Mouse (Mus musculus) heart, embryonic 14.5 days (tissue): ENCODE data around the gene Rnaset2a. TPM values are rescaled to one million over a fixed set of nuclear protein-coding genes. Genes with fewer than 3 reads are reported as not detected.
"Not testable (repeated sequence)": the region's sequence is repeated elsewhere in the genome, so short reads cannot be mapped to it uniquely, and the experiment has no call there.

Experiments
- ATAC-seq: fragments of 200-750 bp; cut with Nextera tagmentation; 2 replicates; pipeline ENCODE4 v1.8.0; 2017; ENCODE audit warnings: low read depth, moderate TSS enrichment; ENCODE audit not compliant: insufficient number of reproducible peaks, insufficient read depth, low FRiP score
- H3K27ac ChIP-seq, 2 experiments: fragments of 200-500 bp in 1 of 2; fragments of 300-500 bp in 1 of 2; sonication (generic) in 1 of 2; replicated peaks in 1 of 2; 2 replicates each; pipeline ENCODE4 v1.5.1; 2012 to 2014; ENCODE audit warnings: low read depth in 2 of 2, low read length in 2 of 2, control low read depth in 1 of 2, mild to moderate bottlenecking in 1 of 2, mixed read lengths in 1 of 2; ENCODE audit not compliant: control insufficient read depth in 1 of 2, insufficient read depth in 1 of 2
- H3K27me3 ChIP-seq: fragments of 300-500 bp; sonication (generic); 2 replicates; pipeline ENCODE4 v1.6.1; 2014; ENCODE audit warnings: mild to moderate bottlenecking, low read length, control low read depth; ENCODE audit not compliant: control insufficient read depth, insufficient read depth
- H3K36me3 ChIP-seq: fragments of 300-500 bp; sonication (generic); 2 replicates; pipeline ENCODE4 v1.6.1; 2014; ENCODE audit warnings: mild to moderate bottlenecking, control low read depth, low read length, mixed read lengths; ENCODE audit not compliant: control insufficient read depth, insufficient read depth
- H3K4me1 ChIP-seq, 2 experiments: fragments of 200-500 bp in 1 of 2; fragments of 300-500 bp in 1 of 2; sonication (generic) in 1 of 2; 2 replicates each; pipeline ENCODE4 v1.6.1; 2012 to 2014; ENCODE audit warnings: low read length in 2 of 2, control low read depth in 1 of 2, mixed read lengths in 1 of 2; ENCODE audit not compliant: control insufficient read depth in 2 of 2, insufficient read depth in 2 of 2
- H3K4me2 ChIP-seq: fragments of 300-500 bp; sonication (generic); 2 replicates; pipeline ENCODE4 v1.6.1; 2014; ENCODE audit warnings: mild to moderate bottlenecking, low read length
- H3K4me3 ChIP-seq, 2 experiments: fragments of 200-500 bp in 1 of 2; fragments of 300-500 bp in 1 of 2; sonication (generic) in 1 of 2; 2 replicates each; pipeline ENCODE4 v1.5.1; 2012 to 2014; ENCODE audit warnings: low read length in 2 of 2, mild to moderate bottlenecking in 2 of 2, control low read depth in 1 of 2, low read depth in 1 of 2, moderate library complexity in 1 of 2; ENCODE audit not compliant: control insufficient read depth in 1 of 2, insufficient read depth in 1 of 2
- H3K9ac ChIP-seq: fragments of 300-500 bp; sonication (generic); 2 replicates; pipeline ENCODE4 v1.6.1; 2014; ENCODE audit warnings: mild to moderate bottlenecking, low read length
- H3K9me3 ChIP-seq: fragments of 300-500 bp; sonication (generic); 2 replicates; pipeline ENCODE4 v1.6.1; 2016; ENCODE audit warnings: low read length, control low read depth; ENCODE audit not compliant: control insufficient read depth
- WGBS: fragments of 180-500 bp; shearing (Covaris S2); extraction: QIAGEN DNeasy Blood & Tissue Kit; methylation state at CpG from one replicate; pipeline ENCODE4 v1.1.7; 2014; 5-methylcytosine and 5-hydroxymethylcytosine counted together
- polyA plus RNA-seq: library from polyadenylated mRNA; unstranded; fragments of >200 nt; fragmentation: Nextera tagmentation; extraction: Ambion mirVana; gene quantifications from 2 replicates; pipeline ENCODE4 v1.2.1, GENCODE M21; 2014

Gene Rnaset2a
- polyA plus RNA-seq, 1 experiment from 2014 or later: 43.1 TPM

DNA sequence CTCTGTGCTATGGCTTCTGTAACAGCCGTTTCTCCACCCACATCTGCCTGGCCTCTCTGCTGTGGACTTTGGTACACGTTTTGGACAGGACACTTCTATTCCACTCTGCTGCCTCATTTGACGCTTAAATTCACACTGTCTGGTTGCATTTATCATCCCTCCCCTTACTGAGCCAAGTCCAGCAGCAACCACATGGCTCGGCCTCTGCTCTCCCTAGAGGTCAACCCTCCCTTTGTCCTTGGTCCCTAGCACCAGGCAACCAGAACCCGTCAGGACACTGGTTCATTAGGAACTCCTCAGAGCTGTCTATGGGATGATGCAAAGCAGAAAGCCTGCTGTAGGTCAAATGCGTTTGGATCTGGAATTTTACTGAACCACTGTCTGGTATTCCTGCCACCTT is 17.0 kb downstream of the Rnaset2a start:
- not testable (repeated sequence) for H3K4me3 ChIP-seq, H3K4me2 ChIP-seq, H3K4me1 ChIP-seq, H3K36me3 ChIP-seq, H3K27me3 ChIP-seq, H3K9me3 ChIP-seq, ATAC-seq, H3K9ac ChIP-seq, H3K27ac ChIP-seq
- no CpG with 5 or more reads among the region's 6 CpGs for WGBS

- 86% methylated on average over 9 of the region's 9 CpGs for WGBS
- not testable (repeated sequence) for H3K9ac ChIP-seq, ATAC-seq, H3K4me3 ChIP-seq, H3K9me3 ChIP-seq, H3K36me3 ChIP-seq, H3K4me2 ChIP-seq, H3K4me1 ChIP-seq, H3K27ac ChIP-seq, H3K27me3 ChIP-seq
Measured at GRCm38 (mm10) chr17:8129578-8129977, 18.3 kb downstream of the Rnaset2a start.

GRCm38 (mm10) chr17:8128326-8128993 is 19.4 kb downstream of the Rnaset2a start:
- H3K27me3 ChIP-seq, H3K9me3 ChIP-seq, H3K4me2 ChIP-seq, H3K9ac ChIP-seq, ATAC-seq, H3K27ac ChIP-seq, H3K36me3 ChIP-seq, H3K4me3 ChIP-seq, H3K4me1 ChIP-seq: not testable (repeated sequence)
- WGBS: 88% methylated on average over 1 of the region's 7 CpGs

DNA sequence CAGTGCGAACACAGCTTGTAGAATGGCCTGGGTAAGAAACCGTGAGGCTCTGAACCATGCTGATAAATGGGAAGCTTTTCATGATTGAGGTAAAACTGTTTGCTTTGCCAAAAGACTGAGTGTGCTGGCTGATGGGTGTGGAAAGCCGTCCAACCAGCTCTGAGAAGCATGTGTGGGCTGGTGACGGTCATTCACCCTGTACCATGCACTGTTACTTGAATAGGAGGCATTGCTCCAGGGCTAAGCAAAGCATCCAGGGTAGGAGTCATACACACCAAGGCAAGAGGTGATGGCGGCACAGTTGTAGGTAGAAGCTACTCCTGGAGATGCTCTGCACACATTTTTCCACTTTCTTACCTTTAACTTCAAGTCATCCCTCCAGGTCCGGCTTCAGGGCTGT is 23.3 kb downstream of the Rnaset2a start:
- 95% methylated on average over 2 of the region's 6 CpGs for WGBS
- not testable (repeated sequence) for H3K27me3 ChIP-seq, H3K36me3 ChIP-seq, H3K4me3 ChIP-seq, H3K9me3 ChIP-seq, H3K4me1 ChIP-seq, ATAC-seq, H3K9ac ChIP-seq, H3K4me2 ChIP-seq, H3K27ac ChIP-seq

GRCm38 (mm10) chr17:8122974-8123373 is 24.9 kb downstream of the Rnaset2a start:
- not testable (repeated sequence) for H3K36me3 ChIP-seq, H3K4me1 ChIP-seq, H3K4me3 ChIP-seq, H3K4me2 ChIP-seq, H3K27ac ChIP-seq, H3K9me3 ChIP-seq, H3K9ac ChIP-seq, H3K27me3 ChIP-seq
- WGBS: no CpG with 5 or more reads among the region's 3 CpGs
- ATAC-seq: 0 out of 2 replicates have a peak, but pooled peaks have one; percentile 47

GRCm38 (mm10) chr17:8116928-8117327 is 31.0 kb downstream of the Rnaset2a start:
- H3K27ac ChIP-seq, H3K9me3 ChIP-seq, H3K4me1 ChIP-seq, H3K4me2 ChIP-seq, H3K9ac ChIP-seq, ATAC-seq, H3K4me3 ChIP-seq, H3K27me3 ChIP-seq, H3K36me3 ChIP-seq: not testable (repeated sequence)
- WGBS: no CpG with 5 or more reads among the region's 6 CpGs

DNA sequence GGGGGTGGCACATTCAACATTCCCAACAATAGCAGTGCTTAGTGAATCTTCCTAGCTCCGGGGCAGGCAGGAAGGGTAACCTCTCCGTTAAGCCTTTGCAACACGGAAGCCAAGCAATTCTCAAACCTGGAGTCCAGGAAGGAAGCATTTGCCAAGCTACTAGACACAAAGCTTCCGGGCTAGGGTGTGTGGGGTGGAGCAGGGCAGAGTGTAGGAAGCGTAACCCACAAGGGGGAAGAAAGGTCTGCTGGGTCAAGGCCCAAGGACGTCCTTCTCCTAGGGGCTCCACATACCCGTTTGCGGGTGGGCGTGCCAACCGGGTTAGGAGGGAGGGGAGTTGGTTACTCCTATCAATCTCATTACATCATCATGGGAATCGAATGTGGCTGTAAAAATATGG is 31.5 kb downstream of the Rnaset2a start:
- H3K36me3 ChIP-seq, ATAC-seq, H3K27me3 ChIP-seq, H3K9me3 ChIP-seq, H3K4me2 ChIP-seq, H3K9ac ChIP-seq, H3K27ac ChIP-seq, H3K4me1 ChIP-seq, H3K4me3 ChIP-seq: not testable (repeated sequence)
- 72% methylated on average over 6 of the region's 11 CpGs for WGBS

- not testable (repeated sequence) for ATAC-seq
Measured at GRCm38 (mm10) chr17:8112199-8112598, 35.7 kb downstream of the Rnaset2a start.

More at GRCm38 (mm10) chr17:8112199-8112598, 35.7 kb downstream of the Rnaset2a start:
- H3K9ac ChIP-seq, H3K4me2 ChIP-seq, H3K27ac ChIP-seq, H3K9me3 ChIP-seq, H3K4me1 ChIP-seq, H3K27me3 ChIP-seq, H3K36me3 ChIP-seq, H3K4me3 ChIP-seq: not testable (repeated sequence)
- WGBS: no CpG with 5 or more reads among the region's 1 CpGs
